Mouse (Mus musculus): ENCODE measurements at regions not wholly inside any gene's neighbourhood (a gene's known extent, or its start where the extent isn't known, plus 50 kb on each side); places are given as distances from the start of the nearest gene placed in this dataset.
"Not testable (repeated sequence)": the region's sequence is repeated elsewhere in the genome, so short reads cannot be mapped to it uniquely, and the experiment has no call there.

- 88% methylated on average over 5 of the region's 5 CpGs for WGBS
- H3K36me3 ChIP-seq (ENCODE audit: insufficient read depth), result no peaks in the 10 kb centered on the region
- H3K4me2 ChIP-seq (ENCODE audit: low read depth), result no peak overlapping the region
- H3K27ac ChIP-seq (ENCODE audit: low read depth, low read length), result no peak overlapping the region
- H3K9ac ChIP-seq, result no peak overlapping the region
- no peak for TF ChIP-seq CTCF (IDR thresholded peaks at IDR 0.05; ENCODE audit: low read depth)
- no peak overlapping the region for H3K4me3 ChIP-seq (ENCODE audit: low read depth, low read length)
- no peaks in the 10 kb centered on the region for H3K4me1 ChIP-seq (ENCODE audit: insufficient read depth)
- no peaks in the 10 kb centered on the region for H3K9me3 ChIP-seq (ENCODE audit: low read length)
- DNase-seq, result no peak
- ATAC-seq, result no peak
- H3K27me3 ChIP-seq (ENCODE audit: insufficient read depth, low read length), result no peaks in the 10 kb centered on the region
These were observed 191.5 kb upstream of the Intu start for GRCm38 (mm10) chr3:40339492-40340030.

GRCm38 (mm10) chr3:40355103-40355502 is 176.0 kb upstream of the Intu start:
- H3K9me3 ChIP-seq (ENCODE audit: low read length), result no peaks in the 10 kb centered on the region
- no peak overlapping the region for H3K9ac ChIP-seq
- no peaks in the 10 kb centered on the region for H3K4me1 ChIP-seq (ENCODE audit: insufficient read depth)
- ATAC-seq (no peak), DNase-seq (peak; percentile 2)
- no peak for TF ChIP-seq CTCF (IDR thresholded peaks at IDR 0.05; ENCODE audit: low read depth)
- no peak overlapping the region for H3K4me2 ChIP-seq (ENCODE audit: low read depth)
- 36% methylated on average over 4 of the region's 4 CpGs for WGBS
- H3K27me3 ChIP-seq (ENCODE audit: insufficient read depth, low read length), result no peaks in the 10 kb centered on the region
- no peak overlapping the region for H3K27ac ChIP-seq (ENCODE audit: low read depth, low read length)
- no peak overlapping the region for H3K4me3 ChIP-seq (ENCODE audit: low read depth, low read length)
- H3K36me3 ChIP-seq (ENCODE audit: insufficient read depth), result no peaks in the 10 kb centered on the region

GRCm38 (mm10) chr3:40368421-40368820 is 162.7 kb upstream of the Intu start:
- WGBS, result 86% methylated on average over 4 of the region's 4 CpGs
- Histone ChIP-seq H3K4me3 (ENCODE audit: low read depth, low read length) (no peak overlapping the region), H3K4me1 (ENCODE audit: insufficient read depth) (no peaks in the 10 kb centered on the region), H3K4me2 (ENCODE audit: low read depth) (no peak overlapping the region), H3K9me3 (ENCODE audit: low read length) (no peaks in the 10 kb centered on the region), H3K27ac (ENCODE audit: low read depth, low read length) (no peak overlapping the region), H3K36me3 (ENCODE audit: insufficient read depth) (no peaks in the 10 kb centered on the region), H3K9ac (no peak overlapping the region), H3K27me3 (ENCODE audit: insufficient read depth, low read length) (no peaks in the 10 kb centered on the region)
- ATAC-seq (no peak), DNase-seq (no peak)
- TF ChIP-seq CTCF (IDR thresholded peaks at IDR 0.05; ENCODE audit: low read depth), result no peak

GRCm38 (mm10) chr3:40371411-40371810 is 159.7 kb upstream of the Intu start:
- Histone ChIP-seq H3K27me3 (ENCODE audit: insufficient read depth, low read length) (no peaks in the 10 kb centered on the region), H3K9ac (no peak overlapping the region), H3K36me3 (ENCODE audit: insufficient read depth) (no peaks in the 10 kb centered on the region), H3K4me2 (ENCODE audit: low read depth) (no peak overlapping the region), H3K4me3 (ENCODE audit: low read depth, low read length) (no peak overlapping the region), H3K27ac (ENCODE audit: low read depth, low read length) (no peak overlapping the region), H3K4me1 (ENCODE audit: insufficient read depth) (no peaks in the 10 kb centered on the region), H3K9me3 (ENCODE audit: low read length) (no peaks in the 10 kb centered on the region)
- ATAC-seq (no peak), DNase-seq (no peak)
- 32% methylated on average over 7 of the region's 7 CpGs for WGBS
- no peak for TF ChIP-seq CTCF (IDR thresholded peaks at IDR 0.05; ENCODE audit: low read depth)

GRCm38 (mm10) chr3:40376220-40376619 is 154.9 kb upstream of the Intu start:
- not testable (repeated sequence) for DNase-seq; H3K9ac ChIP-seq; H3K4me2 ChIP-seq (ENCODE audit: low read depth); H3K9me3 ChIP-seq (ENCODE audit: low read length); ATAC-seq; H3K4me3 ChIP-seq (ENCODE audit: low read depth, low read length); H3K27me3 ChIP-seq (ENCODE audit: insufficient read depth, low read length); H3K36me3 ChIP-seq (ENCODE audit: insufficient read depth); H3K4me1 ChIP-seq (ENCODE audit: insufficient read depth); H3K27ac ChIP-seq (ENCODE audit: low read depth, low read length)

GRCm38 (mm10) chr3:40377416-40377815 is 153.7 kb upstream of the Intu start:
- Histone ChIP-seq H3K9me3 (ENCODE audit: low read length) (no peaks in the 10 kb centered on the region), H3K9ac (no peak overlapping the region), H3K27me3 (ENCODE audit: insufficient read depth, low read length) (no peaks in the 10 kb centered on the region), H3K36me3 (ENCODE audit: insufficient read depth) (no peaks in the 10 kb centered on the region), H3K4me1 (ENCODE audit: insufficient read depth) (no peaks in the 10 kb centered on the region), H3K4me2 (ENCODE audit: low read depth) (no peak overlapping the region), H3K27ac (ENCODE audit: low read depth, low read length) (no peak overlapping the region), H3K4me3 (ENCODE audit: low read depth, low read length) (no peak overlapping the region)
- no peak for DNase-seq
- ATAC-seq, result no peak
- 81% methylated on average over 7 of the region's 7 CpGs for WGBS
- no peak for TF ChIP-seq CTCF (IDR thresholded peaks at IDR 0.05; ENCODE audit: low read depth)

GRCm38 (mm10) chr3:40379063-40379462 is 152.0 kb upstream of the Intu start:
- Histone ChIP-seq H3K4me1 (ENCODE audit: insufficient read depth) (no peaks in the 10 kb centered on the region), H3K27me3 (ENCODE audit: insufficient read depth, low read length) (no peaks in the 10 kb centered on the region), H3K9me3 (ENCODE audit: low read length) (no peaks in the 10 kb centered on the region), H3K4me2 (ENCODE audit: low read depth) (no peak overlapping the region), H3K27ac (ENCODE audit: low read depth, low read length) (no peak overlapping the region), H3K4me3 (ENCODE audit: low read depth, low read length) (no peak overlapping the region), H3K9ac (no peak overlapping the region), H3K36me3 (ENCODE audit: insufficient read depth) (no peaks in the 10 kb centered on the region)
- 93% methylated on average over 2 of the region's 2 CpGs for WGBS
- DNase-seq (no peak), ATAC-seq (no peak)
- no peak for TF ChIP-seq CTCF (IDR thresholded peaks at IDR 0.05; ENCODE audit: low read depth)

GRCm38 (mm10) chr3:40391631-40392030 is 139.5 kb upstream of the Intu start:
- WGBS, result 37% methylated on average over 6 of the region's 6 CpGs

More at GRCm38 (mm10) chr3:40391631-40392030, 139.5 kb upstream of the Intu start:
- Histone ChIP-seq H3K4me3 (ENCODE audit: low read depth, low read length) (no peak overlapping the region), H3K9me3 (ENCODE audit: low read length) (no peaks in the 10 kb centered on the region), H3K4me2 (ENCODE audit: low read depth) (no peak overlapping the region), H3K27me3 (ENCODE audit: insufficient read depth, low read length) (no peaks in the 10 kb centered on the region), H3K9ac (no peak overlapping the region), H3K4me1 (ENCODE audit: insufficient read depth) (no peaks in the 10 kb centered on the region), H3K27ac (ENCODE audit: low read depth, low read length) (no peak overlapping the region), H3K36me3 (ENCODE audit: insufficient read depth) (no peaks in the 10 kb centered on the region)
- DNase-seq (peak; percentile 79), ATAC-seq (peak; percentile 55)
- peak; percentile 87 for TF ChIP-seq CTCF (IDR thresholded peaks at IDR 0.05; ENCODE audit: low read depth)

Data from forebrain, postnatal 0 days (tissue).